Mouse (Mus musculus) liver, embryonic 11.5 days (tissue): Measurements from ENCODE around the gene Rnf5. TPM values are rescaled to one million over a fixed set of nuclear protein-coding genes. Genes with fewer than 3 reads are reported as not detected.

ENCODE experiments used
- ATAC-seq: fragments of 200-750 bp; cut with Nextera tagmentation; replicated peaks from 2 replicates; pipeline ENCODE4 v1.8.0; 2017; ENCODE audit warnings: moderate number of reproducible peaks, mild to moderate bottlenecking, moderate TSS enrichment, moderate library complexity; ENCODE audit not compliant: low FRiP score
- DNase-seq: peaks from one replicate; pipeline ENCODE4 v3.0.0-alpha.2; 2017; ENCODE audit warnings: low spot score
- H3K27ac ChIP-seq: fragments of 300-500 bp; sonication (generic); 2 replicates; pipeline ENCODE4 v1.5.1; 2014; ENCODE audit warnings: mild to moderate bottlenecking, low read depth, low read length, control low read depth
- H3K27me3 ChIP-seq: fragments of 300-500 bp; sonication (generic); replicated peaks from 2 replicates; pipeline ENCODE4 v1.6.1; 2014; ENCODE audit warnings: low read length, mixed read lengths; ENCODE audit not compliant: control insufficient read depth, insufficient read depth
- H3K36me3 ChIP-seq: fragments of 300-500 bp; sonication (generic); 2 replicates; pipeline ENCODE4 v1.6.1; 2014; ENCODE audit warnings: mild to moderate bottlenecking, low read length, moderate library complexity, mixed read lengths; ENCODE audit not compliant: control insufficient read depth, insufficient read depth
- H3K4me1 ChIP-seq: fragments of 300-500 bp; sonication (generic); replicated peaks from 2 replicates; pipeline ENCODE4 v1.6.1; 2014; ENCODE audit warnings: low read length, mixed read lengths; ENCODE audit not compliant: control insufficient read depth, insufficient read depth
- H3K4me2 ChIP-seq: fragments of 300-500 bp; sonication (generic); 2 replicates; pipeline ENCODE4 v1.6.1; 2014; ENCODE audit warnings: mild to moderate bottlenecking, control low read depth, moderate library complexity
- H3K4me3 ChIP-seq: fragments of 300-500 bp; sonication (generic); 2 replicates; pipeline ENCODE4 v1.5.1; 2014; ENCODE audit warnings: low read depth, low read length, control low read depth
- H3K9ac ChIP-seq: fragments of 300-500 bp; sonication (generic); 2 replicates; pipeline ENCODE4 v1.6.1; 2014; ENCODE audit warnings: low read depth, low read length, control low read depth
- H3K9me3 ChIP-seq: fragments of 300-500 bp; sonication (generic); 2 replicates; pipeline ENCODE4 v1.6.1; 2016; ENCODE audit warnings: low read length, inconsistent platforms, mixed read lengths; ENCODE audit not compliant: control insufficient read depth
- WGBS: fragments of 180-500 bp; shearing (Covaris S2); extraction: QIAGEN DNeasy Blood & Tissue Kit; methylation state at CpG from one replicate; pipeline ENCODE4 v1.1.7; 2014; 5-methylcytosine and 5-hydroxymethylcytosine counted together
- polyA plus RNA-seq: library from polyadenylated mRNA; unstranded; fragments of >200 nt; fragmentation: Nextera tagmentation; extraction: Ambion mirVana; gene quantifications from 2 replicates; pipeline ENCODE4 v1.2.1, GENCODE M21; 2014

Gene Rnf5
- polyA plus RNA-seq, 1 experiment from 2014 or later, result 109 TPM

DNA sequence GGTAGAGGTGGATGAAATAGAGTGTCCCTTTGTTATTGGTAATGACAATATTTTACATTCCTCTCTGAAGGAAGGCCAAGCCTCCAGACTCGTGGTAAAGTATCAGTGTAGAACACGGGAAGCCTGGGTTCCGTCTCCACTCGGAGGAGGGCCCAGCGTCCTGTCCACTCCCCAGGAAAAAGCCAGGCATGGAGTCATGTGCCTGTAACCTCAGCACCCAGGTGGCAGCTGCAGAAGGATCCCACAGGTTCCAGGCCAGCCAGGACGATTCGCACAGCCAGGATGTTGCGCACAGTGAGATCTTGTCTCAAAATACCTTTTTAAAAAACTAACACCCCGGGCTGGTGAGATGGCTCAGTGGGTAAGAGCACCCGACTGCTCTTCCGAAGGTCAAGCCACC is 40.1 kb downstream of the Rnf5 start:
- H3K27me3 ChIP-seq, result peaks cover 8% of the 10 kb centered on the region; the same call in 1 of the 2 replicates
- no peaks in the 10 kb centered on the region for H3K36me3 ChIP-seq
- WGBS, result 70% methylated on average over 11 of the region's 11 CpGs
- ATAC-seq (no peak), DNase-seq (no peak)
- H3K4me1 ChIP-seq, result peaks cover 6% of the 10 kb centered on the region
- no peak overlapping the region for H3K9ac ChIP-seq
- no peak overlapping the region for H3K27ac ChIP-seq
- H3K4me2 ChIP-seq, result no peak overlapping the region
- H3K4me3 ChIP-seq, result no peak overlapping the region
- no peaks in the 10 kb centered on the region for H3K9me3 ChIP-seq

DNA sequence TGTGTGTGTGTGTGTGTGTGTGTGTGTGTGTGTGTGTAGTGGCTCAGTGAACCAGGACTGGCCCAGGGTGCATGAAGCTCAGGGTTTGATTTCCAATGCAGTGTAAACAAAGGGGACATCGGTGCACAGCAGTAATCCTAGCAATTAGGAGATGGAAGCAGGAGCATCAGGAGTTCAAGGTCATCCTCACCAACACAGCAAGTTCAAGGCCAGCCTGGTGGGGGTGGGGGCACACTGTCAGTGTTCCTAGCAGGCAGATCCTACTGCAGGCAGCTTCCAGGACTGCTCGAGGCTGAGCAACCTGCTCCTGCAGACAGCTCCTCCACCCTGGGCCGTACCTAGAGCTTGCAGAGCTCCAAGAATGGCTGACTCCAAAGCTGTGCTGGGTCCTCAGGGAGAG is 40.9 kb downstream of the Rnf5 start:
- no peak overlapping the region for H3K4me3 ChIP-seq
- no peaks in the 10 kb centered on the region for H3K9me3 ChIP-seq
- no peak overlapping the region for H3K27ac ChIP-seq
- H3K4me2 ChIP-seq, result no peak overlapping the region
- H3K4me1 ChIP-seq, result peaks cover 6% of the 10 kb centered on the region
- peaks cover 8% of the 10 kb centered on the region; the same call in 1 of the 2 replicates for H3K27me3 ChIP-seq
- WGBS, result 51% methylated on average over 3 of the region's 3 CpGs
- H3K36me3 ChIP-seq, result no peaks in the 10 kb centered on the region
- ATAC-seq (no peak), DNase-seq (no peak)
- no peak overlapping the region for H3K9ac ChIP-seq

DNA sequence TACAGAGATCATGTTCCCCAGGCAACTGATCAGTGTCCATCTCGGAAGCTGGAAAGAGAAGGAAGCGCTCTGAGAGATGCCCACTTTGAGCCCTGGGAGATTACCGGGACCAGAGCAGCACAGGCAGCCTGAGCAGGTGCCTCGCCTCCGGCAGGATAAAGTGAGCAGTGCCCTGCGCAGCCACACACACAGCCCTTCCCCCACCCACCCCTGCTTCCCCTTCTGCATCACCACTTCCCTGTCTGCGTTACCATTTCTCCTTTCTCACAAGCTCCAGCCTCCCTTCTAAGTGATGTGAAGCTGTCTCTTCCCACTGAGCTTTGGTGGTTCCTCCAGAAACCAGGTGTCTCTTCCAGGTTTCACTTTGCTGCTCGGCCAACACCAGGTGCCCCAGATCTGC is 42.3 kb downstream of the Rnf5 start:
- no peak overlapping the region for H3K4me3 ChIP-seq
- no peaks in the 10 kb centered on the region for H3K9me3 ChIP-seq
- peaks cover 6% of the 10 kb centered on the region for H3K4me1 ChIP-seq
- DNase-seq (no peak), ATAC-seq (no peak)
- 25% methylated on average over 8 of the region's 8 CpGs for WGBS
- H3K4me2 ChIP-seq, result peak overlapping the region; percentile 11; the same call in 1 of the 2 replicates
- H3K27me3 ChIP-seq, result no peaks in the 10 kb centered on the region
- H3K9ac ChIP-seq, result no peak overlapping the region
- H3K36me3 ChIP-seq, result no peaks in the 10 kb centered on the region
- H3K27ac ChIP-seq, result no peak overlapping the region

DNA sequence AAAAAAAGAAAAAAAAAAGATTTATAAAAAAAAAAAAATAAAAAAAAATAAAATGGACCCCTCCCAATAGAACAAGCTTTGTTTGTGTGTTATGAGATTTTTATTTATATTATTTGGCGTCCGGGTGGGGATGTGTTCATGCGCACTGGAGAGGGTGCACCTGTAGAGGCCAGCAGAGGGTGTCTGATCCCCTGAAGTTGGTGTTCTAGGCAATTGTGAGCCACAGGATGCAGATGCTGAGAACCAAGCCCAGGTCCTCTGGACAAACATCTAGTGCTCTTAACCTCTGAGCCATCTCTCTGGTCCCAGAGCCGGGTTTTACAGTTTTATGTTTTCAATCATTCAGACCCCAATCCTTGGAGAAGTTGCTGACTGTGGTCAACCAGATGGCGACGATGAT is 43.1 kb downstream of the Rnf5 start:
- 87% methylated on average over 6 of the region's 6 CpGs for WGBS
- Histone ChIP-seq H3K27ac (no peak overlapping the region), H3K9ac (no peak overlapping the region), H3K27me3 (no peaks in the 10 kb centered on the region), H3K4me2 (no peak overlapping the region), H3K4me3 (no peak overlapping the region), H3K4me1 (peaks cover 6% of the 10 kb centered on the region), H3K9me3 (no peaks in the 10 kb centered on the region), H3K36me3 (no peaks in the 10 kb centered on the region)
- DNase-seq (no peak), ATAC-seq (no peak)

DNA sequence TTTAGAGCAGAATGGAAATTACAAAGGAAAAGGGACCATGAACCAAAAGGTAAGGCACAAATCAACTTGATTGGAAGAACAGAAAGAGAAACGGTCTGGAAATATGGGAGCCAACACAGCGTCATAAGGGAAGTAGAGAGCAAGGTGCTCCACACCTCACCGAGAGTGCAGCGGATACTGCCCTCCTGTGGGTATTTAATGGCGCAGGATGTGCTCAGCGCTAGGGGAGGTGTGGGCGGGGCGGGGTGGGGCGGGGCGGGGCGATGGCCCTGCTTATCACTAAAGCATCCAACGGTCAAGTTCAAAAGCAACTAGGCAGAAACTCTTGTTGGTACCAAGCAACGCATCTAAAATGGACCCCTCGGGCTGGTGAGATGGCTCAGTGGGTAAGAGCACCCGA is 43.6 kb downstream of the Rnf5 start:
- H3K4me2 ChIP-seq, result no peak overlapping the region
- ATAC-seq, result no peak; the same call in 1 of the 2 replicates

DNA sequence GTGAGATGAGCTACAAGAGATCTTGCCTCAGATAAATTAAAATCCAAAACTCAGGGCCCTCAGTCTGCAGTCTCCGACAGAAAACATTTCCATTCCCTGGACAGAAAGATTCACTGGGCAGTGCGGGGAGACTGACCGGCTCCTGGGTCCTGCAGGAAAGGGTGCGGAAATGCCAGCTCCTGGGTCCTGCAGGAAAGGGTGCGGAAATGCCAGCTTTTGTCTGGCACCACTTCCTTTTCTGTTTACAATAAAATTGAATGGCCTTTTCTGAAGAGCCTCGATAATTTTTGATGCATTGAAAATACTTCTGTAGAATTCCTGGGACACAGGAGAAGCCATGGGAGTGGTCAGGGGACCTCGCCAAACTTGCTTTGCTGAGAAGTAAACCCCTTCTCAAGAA is 44.4 kb downstream of the Rnf5 start:
- Histone ChIP-seq H3K36me3 (no peaks in the 10 kb centered on the region), H3K27ac (no peak overlapping the region), H3K9me3 (no peaks in the 10 kb centered on the region), H3K4me3 (no peak overlapping the region), H3K9ac (no peak overlapping the region), H3K4me1 (peaks cover 2% of the 10 kb centered on the region), H3K27me3 (no peaks in the 10 kb centered on the region), H3K4me2 (no peak overlapping the region)
- WGBS, result 79% methylated on average over 7 of the region's 7 CpGs
- ATAC-seq (no peak), DNase-seq (no peak)

More for the DNA sequence above, 43.6 kb downstream of the Rnf5 start:
- H3K36me3 ChIP-seq, result no peaks in the 10 kb centered on the region
- no peak overlapping the region for H3K4me3 ChIP-seq
- 21% methylated on average over 15 of the region's 15 CpGs for WGBS
- H3K4me1 ChIP-seq, result peaks cover 6% of the 10 kb centered on the region
- no peak overlapping the region for H3K9ac ChIP-seq
- no peak overlapping the region for H3K27ac ChIP-seq
- no peaks in the 10 kb centered on the region for H3K9me3 ChIP-seq
- DNase-seq, result no peak
- H3K27me3 ChIP-seq, result no peaks in the 10 kb centered on the region

DNA sequence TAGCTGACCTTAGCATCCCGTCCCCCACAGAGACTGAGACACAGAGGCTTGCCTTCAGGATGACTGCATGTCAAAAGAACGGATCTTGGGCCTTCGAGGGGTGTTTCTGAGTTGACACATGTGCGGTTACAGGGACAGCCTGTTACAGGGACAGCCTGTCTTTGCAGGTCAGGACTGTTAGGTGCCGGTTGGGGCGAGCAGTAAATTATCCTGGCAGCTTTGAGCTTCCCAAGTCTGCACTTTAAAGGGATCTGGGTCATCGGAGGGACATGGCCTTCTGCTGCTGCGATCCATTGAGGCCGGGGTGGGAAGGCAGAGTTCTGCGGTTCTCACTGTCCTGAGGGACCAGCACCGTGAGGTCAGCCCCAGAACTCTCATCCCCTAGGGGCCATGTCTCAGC is 46.1 kb downstream of the Rnf5 start:
- ATAC-seq, result no peak
- 69% methylated on average over 11 of the region's 11 CpGs for WGBS
- H3K27ac ChIP-seq, result no peak overlapping the region
- no peaks in the 10 kb centered on the region for H3K4me1 ChIP-seq
- H3K27me3 ChIP-seq, result no peaks in the 10 kb centered on the region
- H3K9ac ChIP-seq, result no peak overlapping the region
- H3K36me3 ChIP-seq, result no peaks in the 10 kb centered on the region
- no peaks in the 10 kb centered on the region for H3K9me3 ChIP-seq
- no peak overlapping the region for H3K4me3 ChIP-seq
- DNase-seq, result no peak
- H3K4me2 ChIP-seq, result no peak overlapping the region

DNA sequence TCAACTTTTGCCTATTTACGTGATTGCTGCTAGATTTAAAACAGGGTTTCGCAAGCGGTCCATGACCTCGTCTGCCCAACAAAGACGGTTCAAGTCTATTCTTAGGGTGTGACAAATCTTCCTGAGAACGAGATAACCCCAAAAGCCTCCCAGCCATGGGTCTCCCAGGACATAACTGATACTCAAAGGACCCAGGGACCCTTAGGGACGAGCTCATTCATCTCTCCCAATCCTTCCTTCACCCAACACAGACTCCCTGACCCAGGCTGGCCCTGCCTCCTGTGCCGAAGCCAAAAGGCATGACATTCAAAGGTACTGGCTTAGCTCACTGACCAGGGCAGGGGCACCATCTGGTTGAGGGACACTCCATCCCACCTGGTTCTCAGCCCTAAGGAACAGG is 47.1 kb downstream of the Rnf5 start:
- DNase-seq (no peak), ATAC-seq (no peak)
- 71% methylated on average over 8 of the region's 8 CpGs for WGBS
- Histone ChIP-seq H3K9me3 (no peaks in the 10 kb centered on the region), H3K4me3 (no peak overlapping the region), H3K4me2 (no peak overlapping the region), H3K27ac (no peak overlapping the region), H3K27me3 (no peaks in the 10 kb centered on the region), H3K9ac (no peak overlapping the region), H3K36me3 (no peaks in the 10 kb centered on the region), H3K4me1 (no peaks in the 10 kb centered on the region)

DNA sequence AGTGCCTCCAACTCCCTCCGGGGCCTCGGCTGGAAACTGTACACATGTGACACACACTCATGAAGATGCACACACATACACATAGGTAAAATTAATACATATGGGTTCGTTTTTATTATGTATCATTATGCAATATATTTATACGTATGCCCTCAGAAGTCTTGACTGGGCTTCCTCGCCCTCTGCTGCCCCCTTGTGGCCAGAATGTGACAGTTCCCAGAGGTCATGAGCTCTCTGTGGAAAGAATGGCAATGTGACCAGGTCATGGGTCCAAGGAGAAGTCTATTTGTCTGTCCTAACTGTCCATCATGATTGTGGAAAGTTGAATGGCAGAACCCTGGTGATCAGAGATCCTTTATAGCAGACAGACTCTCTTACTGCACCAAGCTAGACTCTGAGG is 48.0 kb downstream of the Rnf5 start:
- Histone ChIP-seq H3K4me3 (no peak overlapping the region), H3K9me3 (no peaks in the 10 kb centered on the region), H3K9ac (no peak overlapping the region), H3K36me3 (no peaks in the 10 kb centered on the region), H3K4me2 (no peak overlapping the region), H3K27ac (no peak overlapping the region), H3K27me3 (no peaks in the 10 kb centered on the region), H3K4me1 (no peaks in the 10 kb centered on the region)
- WGBS, result 20% methylated on average over 5 of the region's 5 CpGs
- DNase-seq (peak; percentile 69), ATAC-seq (no peak)
